Mouse (Mus musculus) gastrocnemius, postnatal 25 days (tissue): ENCODE data around the gene Gstm7. TPM values are rescaled to one million over a fixed set of nuclear protein-coding genes. Genes with fewer than 3 reads are reported as not detected.
"Not testable (repeated sequence)": the region's sequence is repeated elsewhere in the genome, so short reads cannot be mapped to it uniquely, and the experiment has no call there.

ENCODE experiments used
- DNase-seq: peaks from one replicate; pipeline ENCODE4 v3.0.0; 2022
- total RNA-seq, 2 experiments: library from RNA; stranded (reverse); gene quantifications; 1 replicate in 1 of 2; 2 replicates in 1 of 2; pipeline ENCODE4 v1.2.3; 2021

Gstm7 gene
- total RNA-seq, 2 experiments from 2014 or later, result 14.2 to 15.0 TPM

- no peak for DNase-seq
These were observed 3.7 kb upstream of the Gstm7 start for GRCm38 (mm10) chr3:107935268-107935667.

- DNase-seq, result no peak
These were observed 511 bp upstream of the Gstm7 start for GRCm38 (mm10) chr3:107932128-107932527.

DNA sequence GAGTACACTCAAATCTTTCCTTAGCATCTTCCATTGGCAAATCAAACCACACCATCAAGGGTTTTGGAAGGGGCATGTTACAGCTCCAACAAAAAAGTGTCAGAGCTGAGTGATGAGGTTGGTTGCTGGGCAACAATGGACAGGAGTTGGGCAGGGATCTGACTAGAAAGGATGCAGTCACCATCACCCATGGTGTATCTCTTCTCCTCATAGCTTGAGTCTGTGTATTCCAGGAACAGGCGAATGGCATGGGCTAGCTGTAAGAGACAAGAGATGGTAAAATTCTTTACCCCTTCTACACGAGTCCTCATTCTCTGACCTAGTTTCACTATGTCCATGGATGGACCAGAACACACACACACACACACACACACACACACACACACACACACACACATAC lies 483 bp downstream of the Gstm7 start:
- DNase-seq, result no peak

- DNase-seq, result no peak
These were observed 1.9 kb downstream of the Gstm7 start for GRCm38 (mm10) chr3:107929731-107930130.

DNA sequence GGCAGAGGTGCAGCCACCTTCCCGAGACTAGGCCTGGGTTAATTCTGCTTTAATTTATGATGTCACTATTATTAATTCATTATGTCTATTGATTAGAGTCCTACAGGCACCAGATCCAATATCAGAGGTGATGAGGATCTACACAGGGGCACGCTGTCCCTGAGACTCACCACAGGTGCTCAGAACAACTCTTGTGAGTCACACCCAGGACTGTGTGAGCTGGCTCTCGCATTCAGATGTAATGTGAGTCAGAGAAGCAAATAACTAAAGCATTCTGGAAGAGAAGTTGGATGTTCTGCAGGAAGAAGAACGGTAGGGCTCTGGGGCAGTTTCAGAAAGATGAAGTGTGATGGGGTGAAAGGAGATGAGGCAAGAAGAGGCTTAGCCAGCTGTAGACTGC lies 2.4 kb downstream of the Gstm7 start:
- DNase-seq, result no peak

DNA sequence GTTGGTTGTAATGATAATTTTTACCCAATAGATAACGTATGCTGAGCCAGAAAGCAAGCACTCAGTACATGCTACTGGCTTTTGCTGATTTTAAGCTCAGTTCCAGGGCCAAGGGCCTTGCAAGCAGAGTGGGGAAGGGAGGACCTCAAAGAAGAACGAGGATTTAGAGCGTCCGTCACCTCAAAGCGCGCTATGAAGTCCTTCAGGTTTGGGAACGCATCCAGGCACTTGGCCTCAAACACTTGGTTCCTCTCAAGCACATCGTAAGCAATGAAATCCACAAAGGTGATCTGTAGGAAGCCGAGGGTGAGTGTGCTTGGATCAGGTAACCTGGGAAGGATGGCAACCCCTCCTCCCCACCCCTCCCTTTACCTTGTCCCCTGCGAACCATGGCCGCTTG lies 2.9 kb downstream of the Gstm7 start:
- no peak for DNase-seq

DNA sequence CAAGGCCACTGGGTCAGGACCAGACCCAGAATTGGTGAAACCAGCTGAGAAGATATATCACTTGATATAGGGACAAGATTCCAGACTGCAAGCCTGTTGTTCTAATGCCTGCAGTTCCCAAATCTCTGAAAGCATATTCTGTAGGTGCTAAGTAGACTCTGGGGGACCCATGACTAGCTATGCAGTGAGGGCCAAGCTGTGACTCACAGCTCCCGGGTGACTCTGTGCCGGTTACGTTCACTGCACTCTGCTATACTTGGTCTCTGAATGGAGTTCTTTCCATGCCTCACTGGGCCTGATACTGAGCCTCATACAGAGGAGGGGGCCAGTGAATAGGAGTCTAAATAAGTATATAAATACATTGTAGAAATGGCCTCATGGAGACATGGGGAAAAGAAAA lies 3.8 kb downstream of the Gstm7 start:
- DNase-seq, result no peak

- DNase-seq, result no peak
These were observed 6.3 kb downstream of the Gstm7 start for GRCm38 (mm10) chr3:107925335-107925734.

DNA sequence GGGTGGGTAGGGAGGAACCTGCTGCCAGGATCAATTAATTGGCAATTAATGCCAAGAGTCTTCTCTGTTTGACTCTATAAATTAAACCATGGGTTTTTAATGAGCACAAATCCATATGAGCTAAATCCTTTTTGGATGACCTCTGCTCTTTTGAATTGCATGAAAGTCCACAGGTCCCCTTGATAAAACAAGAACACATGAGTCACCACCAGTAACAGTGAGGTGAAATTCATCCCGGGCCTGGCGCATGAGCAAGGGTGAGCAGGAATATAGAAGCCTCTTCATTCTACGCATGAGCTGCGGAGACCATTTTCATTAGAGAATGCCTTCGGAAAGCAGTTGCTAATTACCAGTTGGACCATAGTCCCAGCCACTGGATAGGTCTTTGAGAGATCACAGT lies 11.3 kb downstream of the Gstm7 start:
- DNase-seq, result no peak

- DNase-seq, result no peak
These were observed 13.7 kb downstream of the Gstm7 start for GRCm38 (mm10) chr3:107917783-107918408.

DNA sequence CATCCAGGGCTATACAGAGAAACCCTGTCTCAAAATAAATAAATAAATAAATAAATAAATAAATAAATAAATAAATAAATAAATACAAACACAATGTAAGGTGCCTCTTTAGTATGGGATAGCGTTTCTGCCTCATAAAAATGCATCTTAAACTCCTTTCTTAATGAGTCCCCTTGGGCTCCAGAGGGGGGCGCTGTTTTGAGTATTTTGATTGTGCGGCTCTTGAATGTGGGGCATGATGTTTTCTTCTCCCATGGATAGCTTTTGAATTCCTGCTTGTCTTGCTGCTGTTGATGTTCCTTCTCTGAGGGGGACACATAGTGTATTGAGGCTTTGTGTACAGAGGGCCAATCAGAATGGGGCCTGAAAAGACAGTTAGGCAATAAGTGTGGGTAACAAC lies 14.5 kb downstream of the Gstm7 start:
- DNase-seq, result no peak

DNA sequence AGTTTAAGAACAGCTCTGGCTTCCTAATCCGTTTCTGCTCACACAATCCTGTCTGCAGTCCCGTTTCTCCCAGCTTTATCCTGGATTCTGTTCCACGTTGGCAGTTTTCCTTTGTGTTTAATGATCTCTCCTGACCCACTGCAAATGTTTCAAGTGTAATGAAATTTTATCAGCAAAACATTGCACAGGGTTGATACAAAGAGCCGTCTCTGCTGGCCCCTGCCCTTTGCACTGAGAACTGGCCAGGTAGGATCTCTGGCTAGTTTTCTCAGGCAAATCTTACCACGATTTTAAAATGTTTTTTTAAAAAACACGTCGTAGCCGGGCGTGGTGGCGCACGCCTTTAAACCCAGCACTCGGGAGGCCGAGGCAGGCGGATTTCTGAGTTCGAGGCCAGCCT lies 14.9 kb downstream of the Gstm7 start:
- no peak for DNase-seq

DNA sequence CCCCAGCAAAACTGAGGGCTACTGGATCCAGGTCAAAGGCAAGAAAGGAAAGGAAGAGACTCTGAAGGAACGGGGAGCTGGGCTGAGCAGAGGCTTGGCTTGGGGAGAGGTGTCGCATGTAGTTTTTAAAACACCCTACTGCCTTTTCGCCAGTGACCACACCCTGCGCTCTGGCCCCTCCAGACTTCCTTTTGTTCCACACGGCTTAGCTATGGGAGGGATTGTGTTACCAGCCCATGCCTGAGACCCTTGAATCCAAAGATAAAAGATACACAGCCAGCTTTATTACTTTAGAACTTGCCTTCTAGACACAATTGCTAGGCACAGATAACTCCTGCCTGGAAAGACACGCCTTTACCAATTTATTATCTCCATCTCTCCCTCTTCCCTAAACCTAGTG lies 25.7 kb downstream of the Gstm7 start:
- DNase-seq, result no peak

- no peak for DNase-seq
These were observed 30.5 kb downstream of the Gstm7 start for GRCm38 (mm10) chr3:107900955-107901673.

- no peak for DNase-seq
These were observed 32.9 kb downstream of the Gstm7 start for GRCm38 (mm10) chr3:107898691-107899090.

DNA sequence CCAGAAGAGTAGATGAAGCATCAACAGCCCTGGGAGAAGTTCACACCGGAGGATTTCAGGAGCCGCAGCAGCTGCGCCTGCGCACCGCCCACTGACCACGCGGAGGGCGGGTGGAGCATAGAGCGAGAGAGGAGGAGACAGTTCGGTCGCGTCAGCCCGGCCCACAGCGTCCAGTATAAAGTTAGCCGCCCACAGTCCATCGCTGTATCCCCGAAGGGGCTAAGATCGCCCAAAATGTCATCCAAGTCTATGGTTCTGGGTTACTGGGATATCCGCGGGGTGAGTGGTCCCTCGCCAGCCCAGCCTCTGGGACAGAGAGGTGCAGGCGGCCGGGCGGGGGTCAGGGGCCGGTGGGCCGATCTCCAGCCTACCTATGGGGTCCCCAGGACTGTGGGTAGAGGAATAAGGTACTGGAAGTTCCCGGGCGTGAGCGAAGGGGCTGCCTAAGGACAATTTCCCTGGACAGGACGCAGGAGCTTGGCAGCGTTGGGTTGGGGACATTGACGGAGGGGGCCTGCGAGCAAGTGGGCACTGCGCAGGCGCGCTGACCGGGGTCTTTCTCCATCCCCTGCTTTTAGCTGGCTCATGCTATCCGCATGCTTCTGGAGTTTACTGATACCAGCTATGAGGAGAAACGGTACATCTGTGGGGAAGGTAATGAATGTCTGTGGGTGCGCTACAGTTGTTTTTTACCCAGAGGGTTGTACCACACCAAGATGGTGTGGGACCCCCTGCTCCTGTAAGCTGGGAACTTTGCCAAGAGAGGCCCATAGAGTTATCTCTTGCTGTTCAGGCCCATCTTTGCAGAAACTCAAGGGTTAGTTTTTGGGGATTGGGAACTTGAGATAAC lies 35.7 kb downstream of the Gstm7 start, which contains the start of gene Gstm5:
Gstm5 (plus strand) TSS at position 102 of the 850 bp plus-strand sequence.
- DNase-seq, result peak; percentile 81

DNA sequence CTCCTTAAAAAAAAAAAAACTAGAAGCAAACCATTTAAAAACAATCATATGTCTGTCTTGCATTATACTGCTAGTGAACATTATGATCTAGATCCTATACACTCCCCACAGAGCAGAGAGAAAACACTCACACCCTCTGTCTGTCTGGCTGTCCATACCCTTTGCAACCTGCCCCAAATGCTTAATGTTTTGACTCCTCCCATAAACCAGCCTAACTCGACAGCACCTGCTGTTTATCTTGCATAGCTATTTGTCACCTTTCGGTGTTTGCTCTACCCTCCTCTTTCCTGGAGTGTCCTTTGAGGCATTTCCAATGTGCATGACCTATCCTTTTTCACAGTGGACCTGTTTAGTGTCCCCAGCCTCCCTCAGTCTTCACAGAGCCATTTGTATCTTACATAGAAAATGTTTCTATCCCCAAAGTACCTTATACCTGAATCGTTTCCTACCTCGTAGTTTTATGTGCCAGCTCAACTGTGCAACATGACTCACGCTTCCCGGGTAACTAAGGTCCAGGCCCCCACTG lies 36.4 kb downstream of the Gstm7 start:
- DNase-seq, result no peak

- not testable (repeated sequence) for DNase-seq
These were observed 42.4 kb downstream of the Gstm7 start for GRCm38 (mm10) chr3:107889236-107889635.

DNA sequence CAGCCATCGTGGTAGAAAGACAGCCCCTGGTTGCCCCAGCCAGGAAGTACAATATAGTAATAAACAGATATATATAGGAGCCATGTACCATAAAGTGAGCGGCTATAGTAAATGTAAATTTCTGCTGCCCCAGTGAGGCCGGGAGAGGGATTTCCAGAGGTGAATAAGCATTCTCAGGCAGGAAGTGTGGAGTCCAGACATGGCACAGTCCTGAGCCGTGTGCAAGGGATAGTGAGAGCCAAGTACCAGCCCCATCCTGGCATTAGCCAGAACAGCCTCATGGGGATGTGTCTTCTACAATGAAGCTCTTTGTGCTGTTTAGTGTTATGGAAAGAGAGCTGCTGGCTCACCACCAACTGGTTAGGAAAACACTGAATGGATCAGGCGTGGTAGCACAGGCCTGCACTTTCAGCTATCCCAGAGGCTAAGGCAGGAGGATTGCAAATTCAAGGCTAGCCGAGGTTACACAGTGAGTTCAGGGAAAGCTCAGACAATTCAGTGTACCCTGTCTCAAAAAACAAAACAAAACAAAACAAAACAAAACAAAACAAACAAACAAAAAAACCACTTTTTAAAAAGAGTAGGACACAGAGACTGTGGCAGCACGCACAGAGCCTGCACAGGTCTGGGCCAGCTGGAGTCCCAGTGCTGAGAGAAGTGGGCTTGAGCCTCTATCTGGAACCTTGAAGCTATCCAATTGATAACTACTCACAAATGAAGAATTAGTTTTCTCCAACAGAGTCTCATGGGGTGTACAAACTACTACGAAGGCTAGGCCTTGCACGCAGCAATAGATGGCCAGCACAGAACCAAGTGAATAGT lies 43.7 kb downstream of the Gstm7 start:
- no peak for DNase-seq

GRCm38 (mm10) chr3:107877747-107878736 lies 53.6 kb downstream of the Gstm7 start:
- DNase-seq, result no peak

GRCm38 (mm10) chr3:107877005-107877404 lies 54.6 kb downstream of the Gstm7 start, which contains the start of gene Eps8l3:
Eps8l3 (plus strand) TSS chr3:107877229.
- DNase-seq, result no peak
